Mouse (Mus musculus) midbrain, embryonic 14.5 days (tissue): Measurements from ENCODE around the gene Pparg. TPM values are rescaled to one million over a fixed set of nuclear protein-coding genes. Genes with fewer than 3 reads are reported as not detected.
A peak's percentile ranks its signal among the peaks of the same experiment; 100 is the strongest.

Source experiments
- ATAC-seq: fragments of 200-750 bp; cut with Nextera tagmentation; 2 replicates; pipeline ENCODE4 v1.8.0; 2017; ENCODE audit warnings: moderate number of reproducible peaks, moderate library complexity; ENCODE audit not compliant: low FRiP score, low TSS enrichment
- DNase-seq: peaks from one replicate; pipeline ENCODE4 v3.0.0-alpha.2; 2015
- H3K27ac ChIP-seq: fragments of 300-500 bp; sonication (generic); replicated peaks from 2 replicates; pipeline ENCODE4 v1.5.1; 2014; ENCODE audit warnings: mild to moderate bottlenecking, low read depth, low read length, moderate library complexity
- H3K27me3 ChIP-seq: fragments of 300-500 bp; sonication (generic); 2 replicates; pipeline ENCODE4 v1.6.1; 2014; ENCODE audit warnings: low read length, control low read depth, mixed read lengths; ENCODE audit not compliant: control insufficient read depth, insufficient read depth
- H3K36me3 ChIP-seq: fragments of 300-500 bp; sonication (generic); 2 replicates; pipeline ENCODE4 v1.6.1; 2014; ENCODE audit warnings: low read length, control low read depth; ENCODE audit not compliant: control insufficient read depth, insufficient read depth
- H3K4me1 ChIP-seq: fragments of 300-500 bp; sonication (generic); 2 replicates; pipeline ENCODE4 v1.6.1; 2014; ENCODE audit warnings: mild to moderate bottlenecking, antibody characterized with exemption, low read length, control low read depth; ENCODE audit not compliant: control insufficient read depth, insufficient read depth
- H3K4me2 ChIP-seq: fragments of 300-500 bp; sonication (generic); 2 replicates; pipeline ENCODE4 v1.6.1; 2014; ENCODE audit warnings: mild to moderate bottlenecking, low read length, moderate library complexity
- H3K4me3 ChIP-seq: fragments of 300-500 bp; sonication (generic); replicated peaks from 2 replicates; pipeline ENCODE4 v1.5.1; 2014; ENCODE audit warnings: low read depth, low read length
- H3K9ac ChIP-seq: fragments of 300-500 bp; sonication (generic); replicated peaks from 2 replicates; pipeline ENCODE4 v1.6.1; 2014; ENCODE audit warnings: mild to moderate bottlenecking, low read length, moderate library complexity
- H3K9me3 ChIP-seq: fragments of 300-500 bp; sonication (generic); 2 replicates; pipeline ENCODE4 v1.6.1; 2016; ENCODE audit warnings: low read length, control low read depth, mixed read lengths; ENCODE audit not compliant: control insufficient read depth
- WGBS: fragments of 180-500 bp; shearing (Covaris S2); extraction: QIAGEN DNeasy Blood & Tissue Kit; methylation state at CpG from one replicate; pipeline ENCODE4 v1.1.7; 2014; 5-methylcytosine and 5-hydroxymethylcytosine counted together
- polyA plus RNA-seq: library from polyadenylated mRNA; unstranded; fragments of >200 nt; fragmentation: Nextera tagmentation; extraction: Ambion mirVana; gene quantifications from 2 replicates; pipeline ENCODE4 v1.2.1, GENCODE M21; 2014

The Pparg gene
- polyA plus RNA-seq, 1 experiment from 2014 or later: 0.36 TPM

DNA sequence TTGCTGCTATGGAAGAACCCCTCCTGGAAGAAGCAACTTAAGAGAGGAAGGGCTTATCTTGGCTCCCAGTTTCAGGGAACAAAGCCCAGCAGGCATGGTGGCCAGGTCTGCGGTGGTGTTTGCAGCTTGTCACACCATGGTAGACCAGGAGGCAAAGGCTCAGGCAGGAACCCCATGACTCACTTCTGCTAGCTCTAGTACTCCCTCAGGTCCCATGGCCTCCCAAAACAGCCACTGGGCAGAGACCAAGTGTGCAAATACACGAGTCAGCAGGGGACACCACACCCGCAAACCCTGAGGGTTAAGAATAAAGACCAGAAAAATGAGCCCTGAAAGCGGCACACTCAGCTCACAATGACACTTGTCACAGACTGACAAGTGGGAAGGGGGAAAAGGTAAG, 175.4 kb downstream of the Pparg start:
- ATAC-seq (no peak), DNase-seq (no peak)
- Histone ChIP-seq H3K27me3 (no peaks in the 10 kb centered on the region), H3K4me3 (no peak overlapping the region), H3K9ac (no peak overlapping the region), H3K27ac (no peak overlapping the region), H3K36me3 (no peaks in the 10 kb centered on the region), H3K4me1 (no peaks in the 10 kb centered on the region), H3K4me2 (no peak overlapping the region), H3K9me3 (no peaks in the 10 kb centered on the region)
- WGBS: 58% methylated on average over 4 of the region's 4 CpGs

DNA sequence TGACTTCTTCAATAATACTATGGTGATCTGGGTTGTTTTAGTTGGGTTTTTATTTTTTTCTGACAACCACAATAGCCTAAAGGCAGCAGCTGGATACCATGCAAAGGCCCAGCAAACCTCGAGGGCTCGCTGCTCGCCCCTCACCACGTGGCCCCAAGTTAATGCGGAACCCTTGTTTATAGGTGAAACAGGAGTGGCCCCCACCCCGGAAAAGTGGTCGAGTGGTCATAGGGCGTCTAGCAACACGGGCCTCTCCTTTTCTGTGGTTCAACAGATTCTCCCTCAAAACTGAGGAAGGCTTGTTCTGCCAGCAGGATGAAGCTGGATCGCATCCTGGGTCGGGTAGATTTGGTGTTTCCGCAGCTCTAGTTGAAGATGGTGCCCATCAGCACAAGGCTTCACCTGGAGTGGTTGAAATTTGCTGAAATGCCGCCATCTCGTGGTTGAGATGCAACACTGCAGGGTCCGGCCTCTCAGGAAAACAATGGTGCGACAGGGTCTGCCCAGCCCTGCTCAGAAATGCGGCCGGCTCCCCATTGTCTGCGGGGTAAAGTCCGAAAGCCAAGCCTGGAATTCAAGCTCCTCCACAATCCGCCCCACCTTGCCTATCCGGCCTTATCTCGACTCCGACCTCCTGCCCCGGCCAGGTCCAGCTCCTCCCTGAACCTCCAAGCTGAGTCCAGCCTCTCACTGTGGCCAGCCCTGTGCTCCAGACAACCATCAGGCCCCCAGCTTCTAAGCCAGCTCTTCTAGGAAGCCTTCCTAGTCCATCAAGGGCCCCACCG, 178.1 kb downstream of the Pparg start:
- H3K9ac ChIP-seq: peak overlapping the region; percentile 65
- 21% methylated on average over 26 of the region's 26 CpGs for WGBS
- ATAC-seq: peak; percentile 90; the same call in 1 of the 2 replicates
- peak overlapping the region; percentile 28 for H3K4me3 ChIP-seq
- DNase-seq: peak; percentile 92
- H3K9me3 ChIP-seq: no peaks in the 10 kb centered on the region
- H3K27ac ChIP-seq: no peak overlapping the region
- H3K36me3 ChIP-seq: no peaks in the 10 kb centered on the region
- H3K27me3 ChIP-seq: no peaks in the 10 kb centered on the region
- H3K4me2 ChIP-seq: peak overlapping the region; percentile 60
- H3K4me1 ChIP-seq: peaks cover 2% of the 10 kb centered on the region

Other genes starting within 250 kb of the Pparg start
- 39.9 and 44.2 TPM in 2 replicates for gene Syn2, start 226.0 kb upstream of the Pparg start, polyA plus RNA-seq
- not detected in 2 replicates for gene Gm17482, start 133.6 kb upstream of the Pparg start, polyA plus RNA-seq
- gene Timp4, start 108.7 kb upstream of the Pparg start, polyA plus RNA-seq: 8.4 and 11.5 TPM in 2 replicates
- 31.6 and 34.4 TPM in 2 replicates for gene Tsen2, start 183.7 kb downstream of the Pparg start, polyA plus RNA-seq
- gene Mkrn2os, start 231.6 kb downstream of the Pparg start, polyA plus RNA-seq: 0.20 and 0.34 TPM in 2 replicates
- 27.8 and 34.9 TPM in 2 replicates for gene Mkrn2, start 241.0 kb downstream of the Pparg start, polyA plus RNA-seq